Mouse (Mus musculus) stomach, postnatal 0 days (tissue): ENCODE measurements around the gene Hexb.

ENCODE experiments used
- CTCF ChIP-seq: IDR thresholded peaks from 2 replicates; pipeline ENCODE4 v1.5.1; 2016; ENCODE audit warnings: antibody characterized with exemption, low read depth, mild to moderate bottlenecking, moderate library complexity
- EP300 ChIP-seq: optimal IDR thresholded peaks from 2 replicates; pipeline ENCODE3; 2016; ENCODE audit warnings: antibody characterized with exemption

DNA sequence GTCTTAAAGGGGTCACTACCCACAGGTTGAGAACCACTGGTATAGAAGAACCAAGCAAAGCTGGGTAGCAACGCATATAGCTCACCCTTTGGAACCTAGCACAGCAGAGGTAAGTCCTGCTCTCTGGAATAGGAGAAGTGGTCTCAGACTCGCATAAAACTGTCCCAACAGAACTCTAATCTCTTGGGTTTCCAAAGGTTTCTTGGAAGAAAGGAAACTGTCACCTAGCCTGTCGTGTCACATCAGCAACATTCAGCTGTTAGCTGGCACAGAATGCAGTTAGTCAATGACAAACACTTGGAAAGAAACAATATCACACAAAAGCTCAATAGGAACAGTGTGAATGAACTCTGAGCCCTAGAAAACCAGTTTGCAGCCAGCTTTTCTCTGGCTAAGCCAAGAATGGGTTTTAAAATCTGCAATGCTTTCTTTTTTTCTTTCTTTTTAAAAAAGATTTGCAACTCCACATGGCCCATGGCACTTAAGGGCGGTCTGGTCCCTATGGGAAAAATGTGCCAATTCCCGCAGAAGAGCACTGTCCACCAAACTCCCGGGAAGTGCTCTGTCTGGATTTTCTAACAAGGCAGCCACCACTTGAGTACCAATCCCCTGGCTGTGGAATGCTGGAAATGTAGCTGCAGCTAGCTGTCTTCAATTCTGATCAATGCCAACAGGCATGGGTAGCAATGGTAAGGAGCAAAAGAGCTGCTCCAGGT is 17.9 kb downstream of the Hexb start:
- TF ChIP-seq CTCF, result no peak
- no peak for TF ChIP-seq EP300
